Mouse (Mus musculus): ENCODE data around the gene Slc8a2.

- TF ChIP-seq CTCF (IDR thresholded peaks at IDR 0.05; ENCODE audit: low read depth) (no peak), EP300 (IDR thresholded peaks at IDR 0.05; ENCODE audit: low read depth) (no peak)
Measured at GRCm38 (mm10) chr7:16202756-16203504, 73.3 kb downstream of the Slc8a2 start.
